Mouse (Mus musculus) E14TG2a.4 (cell line): ENCODE data around the gene Ets1.

ENCODE experiments used
- H3K27me3 ChIP-seq: 2 replicates; pipeline ENCODE4 v1.6.1; 2014; ENCODE audit warnings: low read length, control low read depth; ENCODE audit not compliant: insufficient read depth
- H3K36me3 ChIP-seq: 2 replicates; pipeline ENCODE4 v1.6.1; 2014; ENCODE audit warnings: low read length, control low read depth; ENCODE audit not compliant: insufficient read depth
- H3K4me1 ChIP-seq: replicated peaks from 2 replicates; pipeline ENCODE4 v1.6.1; 2014; ENCODE audit warnings: low read depth, low read length, control low read depth
- H3K4me3 ChIP-seq: replicated peaks from 2 replicates; pipeline ENCODE4 v1.5.1; 2014; ENCODE audit warnings: mild to moderate bottlenecking, low read length
- H3K9me3 ChIP-seq: 2 replicates; pipeline ENCODE4 v1.6.1; 2014; ENCODE audit warnings: low read length, control low read depth
- CTCF ChIP-seq: conservative IDR thresholded peaks from 2 replicates; pipeline ENCODE4 v1.5.1; 2014; ENCODE audit warnings: low read length
- NANOG ChIP-seq: IDR thresholded peaks from 2 replicates; pipeline ENCODE4 v1.6.1; 2014; ENCODE audit warnings: borderline replicate concordance, low read length, mixed read lengths
- POU5F1 ChIP-seq: IDR thresholded peaks from 2 replicates; pipeline ENCODE4 v1.6.1; 2014; ENCODE audit warnings: low read length, borderline replicate concordance

Ets1 gene

DNA sequence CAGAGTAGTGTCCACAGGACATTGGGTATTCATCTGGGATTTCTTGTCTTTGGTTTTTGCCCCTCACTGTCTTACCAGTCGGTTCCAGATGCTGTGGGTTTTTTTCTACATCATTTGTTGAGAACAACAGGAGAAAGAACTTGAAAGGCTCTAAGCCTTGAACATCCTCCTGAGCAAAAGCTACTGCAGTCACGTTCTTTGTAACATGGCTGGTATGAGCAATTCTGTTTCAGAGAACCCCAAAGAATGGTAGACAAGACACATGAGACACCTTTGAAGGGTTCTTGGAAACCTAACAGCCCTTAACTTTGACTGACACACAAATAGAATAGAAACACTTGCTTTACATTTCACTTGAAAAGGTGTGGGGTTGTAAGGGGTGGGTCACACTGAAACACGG lies 86.9 kb downstream of the Ets1 start:
- Histone ChIP-seq H3K4me3 (no peak overlapping the region), H3K9me3 (no peaks in the 10 kb centered on the region), H3K4me1 (no peaks in the 10 kb centered on the region), H3K36me3 (no peaks in the 10 kb centered on the region), H3K27me3 (no peaks in the 10 kb centered on the region)
- TF ChIP-seq NANOG (no peak), CTCF (no peak), POU5F1 (no peak)

- Histone ChIP-seq H3K4me1 (no peaks in the 10 kb centered on the region), H3K4me3 (no peak overlapping the region), H3K36me3 (no peaks in the 10 kb centered on the region), H3K27me3 (no peaks in the 10 kb centered on the region), H3K9me3 (no peaks in the 10 kb centered on the region)
- TF ChIP-seq NANOG (no peak), CTCF (no peak)
These were observed 88.3 kb downstream of the Ets1 start for GRCm38 (mm10) chr9:32724131-32724825.

GRCm38 (mm10) chr9:32725902-32726301 lies 89.9 kb downstream of the Ets1 start:
- Histone ChIP-seq H3K27me3 (no peaks in the 10 kb centered on the region), H3K4me3 (no peak overlapping the region), H3K36me3 (no peaks in the 10 kb centered on the region), H3K4me1 (no peaks in the 10 kb centered on the region), H3K9me3 (no peaks in the 10 kb centered on the region)
- TF ChIP-seq NANOG (no peak), CTCF (no peak), POU5F1 (no peak)

DNA sequence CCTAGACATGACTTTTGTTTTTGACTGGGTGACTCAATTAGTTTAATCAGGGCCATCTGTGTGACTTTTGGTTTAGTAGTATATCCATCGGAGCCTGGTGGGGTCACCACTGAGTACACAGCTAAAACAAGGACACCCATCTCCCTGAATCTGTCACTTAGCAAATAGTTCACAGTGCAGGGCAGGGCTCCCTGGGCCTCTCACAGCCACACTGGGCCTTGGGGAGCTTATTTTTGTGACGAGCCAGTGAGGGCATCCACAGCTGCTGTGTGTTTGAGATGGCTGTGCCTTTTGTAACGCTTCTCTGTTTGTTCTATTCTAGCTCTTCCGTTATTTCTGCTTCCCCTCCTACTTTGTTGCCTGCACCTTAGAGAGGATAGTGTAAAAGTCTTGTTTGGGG lies 90.6 kb downstream of the Ets1 start:
- Histone ChIP-seq H3K9me3 (no peaks in the 10 kb centered on the region), H3K27me3 (no peaks in the 10 kb centered on the region), H3K36me3 (no peaks in the 10 kb centered on the region), H3K4me3 (no peak overlapping the region), H3K4me1 (no peaks in the 10 kb centered on the region)
- TF ChIP-seq CTCF (no peak), NANOG (no peak), POU5F1 (no peak)

DNA sequence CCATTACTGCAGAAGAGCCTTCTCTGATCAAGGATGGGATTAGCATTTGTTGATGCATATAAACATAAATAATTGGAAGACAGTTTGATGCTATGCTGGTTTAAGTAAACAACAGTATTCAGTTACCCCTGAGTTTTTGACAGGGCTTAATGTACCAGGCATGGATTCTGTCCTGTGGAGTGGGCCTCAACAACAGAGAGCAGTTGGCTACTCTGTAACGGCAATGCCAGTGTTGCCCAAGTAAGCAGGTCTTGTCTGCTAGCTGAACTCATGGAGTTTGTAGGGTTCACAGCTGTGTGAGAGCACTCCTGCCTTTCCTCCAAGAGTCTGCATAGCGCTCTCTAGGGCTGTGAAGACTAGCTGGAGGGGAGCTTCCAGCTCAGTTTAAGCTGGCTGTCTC lies 91.0 kb downstream of the Ets1 start:
- Histone ChIP-seq H3K4me3 (no peak overlapping the region), H3K4me1 (no peaks in the 10 kb centered on the region), H3K27me3 (no peaks in the 10 kb centered on the region), H3K9me3 (no peaks in the 10 kb centered on the region), H3K36me3 (no peaks in the 10 kb centered on the region)
- TF ChIP-seq POU5F1 (no peak), NANOG (no peak), CTCF (no peak)

- no peak overlapping the region for H3K4me3 ChIP-seq
- no peaks in the 10 kb centered on the region for H3K4me1 ChIP-seq
- H3K27me3 ChIP-seq = no peaks in the 10 kb centered on the region
- TF ChIP-seq CTCF (no peak), NANOG (no peak), POU5F1 (no peak)
- H3K9me3 ChIP-seq = no peaks in the 10 kb centered on the region
- H3K36me3 ChIP-seq = no peaks in the 10 kb centered on the region
These were observed 92.3 kb downstream of the Ets1 start for GRCm38 (mm10) chr9:32728306-32728705.

- Histone ChIP-seq H3K4me3 (no peak overlapping the region), H3K4me1 (no peaks in the 10 kb centered on the region), H3K9me3 (no peaks in the 10 kb centered on the region), H3K36me3 (no peaks in the 10 kb centered on the region), H3K27me3 (no peaks in the 10 kb centered on the region)
- TF ChIP-seq CTCF = no peak
- no peak for TF ChIP-seq NANOG
- no peak for TF ChIP-seq POU5F1
These were observed 92.8 kb downstream of the Ets1 start for GRCm38 (mm10) chr9:32728806-32729205.

DNA sequence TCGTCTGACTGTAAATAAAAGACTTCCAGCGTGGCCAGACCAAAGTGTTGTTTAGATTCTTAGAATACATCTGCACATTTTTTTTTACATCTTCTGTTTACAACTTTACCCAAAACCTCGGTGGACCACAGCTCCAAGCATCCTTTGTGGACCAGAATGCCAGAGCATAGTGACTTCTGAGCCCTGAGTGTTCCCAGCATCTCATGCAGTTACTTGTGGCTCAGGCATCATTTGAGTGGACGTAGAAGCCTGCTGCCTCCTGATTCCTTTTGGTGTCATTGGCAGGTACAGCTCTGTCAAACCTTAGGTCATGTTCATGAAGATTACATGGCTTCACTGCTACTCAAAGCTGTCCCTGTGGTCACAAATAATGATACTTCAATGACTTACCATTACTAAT lies 93.2 kb downstream of the Ets1 start:
- Histone ChIP-seq H3K4me3 (no peak overlapping the region), H3K9me3 (no peaks in the 10 kb centered on the region), H3K27me3 (no peaks in the 10 kb centered on the region), H3K36me3 (no peaks in the 10 kb centered on the region), H3K4me1 (no peaks in the 10 kb centered on the region)
- TF ChIP-seq POU5F1 (no peak), NANOG (no peak), CTCF (no peak)
